Mouse (Mus musculus): Measurements from ENCODE around the gene Gm47841. TPM values are rescaled to one million over a fixed set of nuclear protein-coding genes. Genes with fewer than 3 reads are reported as not detected.

The Gm47841 gene
- total and polyA plus RNA-seq, 3 experiments, result not detected

DNA sequence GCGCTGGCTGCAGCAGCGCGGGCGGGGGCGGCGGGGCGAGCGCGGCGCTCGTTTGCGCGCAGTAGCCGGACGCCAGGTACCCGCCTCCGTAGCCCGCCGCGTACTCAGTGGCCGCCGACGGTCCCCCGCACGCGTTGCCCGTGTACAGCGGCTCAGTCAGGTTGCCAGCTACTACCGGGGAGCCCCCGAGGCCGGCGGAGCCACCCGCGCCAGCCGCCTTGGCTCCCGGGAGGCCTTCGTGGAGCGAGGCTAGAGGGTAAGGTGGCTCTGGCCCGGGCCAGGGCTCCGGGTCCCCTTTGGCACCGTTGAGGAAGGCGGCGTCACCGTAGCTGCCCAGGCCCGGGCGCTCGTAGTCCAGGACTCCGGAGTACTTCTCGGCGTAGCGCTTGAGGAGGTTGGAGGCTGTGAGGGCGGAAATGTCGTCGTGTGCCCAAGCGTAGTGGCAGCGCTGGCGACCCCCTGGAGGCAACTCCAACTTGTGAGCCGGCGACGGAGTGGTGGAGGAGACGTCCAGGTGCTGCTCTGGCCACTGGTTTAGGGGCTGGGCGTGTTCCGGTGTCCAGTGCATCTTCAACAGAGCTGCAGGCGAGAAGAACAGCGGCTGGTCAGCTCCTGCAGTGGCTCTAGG lies 6.7 kb upstream of the Gm47841 start:
- no peaks in the 10 kb centered on the region for H3K36me3 ChIP-seq (ENCODE audit: control insufficient read depth, insufficient read depth, low read length)
- TF ChIP-seq POLR2A (IDR thresholded peaks at IDR 0.05; ENCODE audit: insufficient read depth, low read depth, low read length) (no peak), EP300 (IDR thresholded peaks at IDR 0.05; ENCODE audit: insufficient read depth, low read depth, low read length) (no peak), CTCF (IDR thresholded peaks at IDR 0.05) (no peak)
- intact Hi-C loops (cut with DNase I), result no loop called here
- no peaks in the 10 kb centered on the region for H3K4me1 ChIP-seq (ENCODE audit: control insufficient read depth, insufficient read depth, low read length)
- no peak for DNase-seq
- H3K27me3 ChIP-seq (ENCODE audit: control insufficient read depth, insufficient read depth, low read length), result peaks cover 12% of the 10 kb centered on the region
- H3K4me3 ChIP-seq, result no peak overlapping the region
- WGBS, result 60% methylated on average over 65 of the region's 65 CpGs
- no peaks in the 10 kb centered on the region for H3K79me2 ChIP-seq (replicated peaks; ENCODE audit: control insufficient read depth, insufficient read depth, low read length)
- H3K9ac ChIP-seq (ENCODE audit: low read depth, low read length), result no peak overlapping the region
- H3K27ac ChIP-seq, result no peak overlapping the region

DNA sequence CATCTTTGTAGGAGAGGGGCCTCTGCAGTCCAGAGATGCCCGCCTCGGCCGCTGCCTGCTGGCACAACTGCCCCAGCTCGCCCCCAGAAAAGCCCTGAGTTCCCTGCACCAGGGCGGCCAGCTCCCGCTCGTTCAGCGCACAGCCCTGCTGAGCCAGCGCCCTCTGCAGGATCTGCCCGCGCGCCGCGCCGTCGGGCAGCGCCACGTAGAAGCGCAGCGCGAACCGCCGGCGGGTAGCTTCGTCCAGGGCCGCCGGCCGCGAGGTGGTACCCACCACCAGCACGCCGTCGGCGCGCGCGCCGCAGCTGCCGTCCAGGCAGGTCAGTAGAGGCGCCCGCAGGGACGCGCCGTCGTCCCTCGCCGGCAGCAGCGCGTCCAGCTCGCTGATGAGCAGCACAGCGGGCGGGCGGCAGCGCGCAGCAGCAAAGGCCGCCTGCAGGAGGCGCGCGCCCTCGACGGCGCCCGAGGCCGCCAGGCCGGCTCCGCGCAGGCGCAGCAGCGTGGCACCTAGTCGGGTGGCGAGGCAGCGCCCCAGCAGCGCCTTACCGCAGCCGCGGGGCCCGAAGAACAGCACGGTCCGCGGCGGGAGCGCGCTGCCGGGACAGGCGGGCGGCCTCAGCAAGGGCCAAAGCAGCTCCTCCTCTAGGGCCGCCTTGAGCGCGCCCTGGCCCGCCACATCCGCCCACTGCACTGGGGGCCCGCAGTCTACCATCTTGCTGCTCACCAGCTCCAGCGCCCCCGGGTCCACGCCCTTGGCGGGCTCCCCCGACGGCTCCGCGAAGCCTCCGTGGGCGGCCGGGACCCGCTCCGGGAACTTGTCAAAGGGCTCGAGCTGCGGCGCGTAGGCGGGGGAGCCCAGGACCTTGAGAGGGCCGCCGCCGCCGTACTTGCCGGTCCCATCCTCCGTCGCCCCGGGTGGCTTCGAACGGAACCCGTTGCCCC lies 5.6 kb upstream of the Gm47841 start:
- Histone ChIP-seq H3K9ac (ENCODE audit: low read depth, low read length) (peak overlapping the region; percentile 47), H3K4me1 (ENCODE audit: control insufficient read depth, insufficient read depth, low read length) (no peaks in the 10 kb centered on the region), H3K4me3 (peak overlapping the region; percentile 23; the same call in 1 of the 2 replicates), H3K27ac (no peak overlapping the region), H3K27me3 (ENCODE audit: control insufficient read depth, insufficient read depth, low read length) (peaks cover 12% of the 10 kb centered on the region), H3K79me2 (replicated peaks; ENCODE audit: control insufficient read depth, insufficient read depth, low read length) (no peaks in the 10 kb centered on the region), H3K36me3 (ENCODE audit: control insufficient read depth, insufficient read depth, low read length) (no peaks in the 10 kb centered on the region)
- TF ChIP-seq EP300 (IDR thresholded peaks at IDR 0.05; ENCODE audit: insufficient read depth, low read depth, low read length), result no peak
- peak; percentile 33; the same call in 1 of the 2 replicates for TF ChIP-seq CTCF (IDR thresholded peaks at IDR 0.05)
- intact Hi-C loops (cut with DNase I), result no loop called here
- peak; percentile 44 to 46 for DNase-seq
- WGBS, result 66% methylated on average over 118 of the region's 120 CpGs

DNA sequence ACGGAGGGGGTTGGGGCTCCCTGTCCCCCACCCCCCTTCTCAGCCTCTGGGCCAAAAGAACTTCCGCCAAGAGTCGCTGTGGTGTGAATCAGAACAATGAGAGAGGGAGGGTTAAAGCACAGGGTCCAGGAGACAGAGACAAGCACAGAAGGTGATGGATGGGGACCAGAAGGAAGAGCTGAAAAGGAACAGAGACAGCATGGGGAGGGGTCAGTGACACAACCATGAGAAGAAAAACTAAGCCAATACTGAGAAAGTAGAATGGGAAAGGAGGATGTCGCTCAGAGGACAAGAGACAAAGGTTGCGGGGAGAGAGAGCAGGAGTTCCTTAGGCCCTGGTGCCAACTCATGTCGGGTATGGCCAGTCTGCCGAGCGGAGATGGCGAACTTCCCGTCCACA lies 4.7 kb upstream of the Gm47841 start:
- no peaks in the 10 kb centered on the region for H3K4me1 ChIP-seq (ENCODE audit: control insufficient read depth, insufficient read depth, low read length)
- H3K36me3 ChIP-seq (ENCODE audit: control insufficient read depth, insufficient read depth, low read length), result no peaks in the 10 kb centered on the region
- H3K79me2 ChIP-seq (replicated peaks; ENCODE audit: control insufficient read depth, insufficient read depth, low read length), result no peaks in the 10 kb centered on the region
- peaks cover 16% of the 10 kb centered on the region for H3K27me3 ChIP-seq (ENCODE audit: control insufficient read depth, insufficient read depth, low read length)
- H3K9ac ChIP-seq (ENCODE audit: low read depth, low read length), result no peak overlapping the region
- DNase-seq, result no peak
- no peak overlapping the region for H3K4me3 ChIP-seq
- intact Hi-C loops (cut with DNase I), result no loop called here
- WGBS, result 85% methylated on average over 10 of the region's 10 CpGs
- H3K27ac ChIP-seq, result no peak overlapping the region
- TF ChIP-seq POLR2A (IDR thresholded peaks at IDR 0.05; ENCODE audit: insufficient read depth, low read depth, low read length) (no peak), EP300 (IDR thresholded peaks at IDR 0.05; ENCODE audit: insufficient read depth, low read depth, low read length) (no peak), CTCF (IDR thresholded peaks at IDR 0.05) (no peak)

DNA sequence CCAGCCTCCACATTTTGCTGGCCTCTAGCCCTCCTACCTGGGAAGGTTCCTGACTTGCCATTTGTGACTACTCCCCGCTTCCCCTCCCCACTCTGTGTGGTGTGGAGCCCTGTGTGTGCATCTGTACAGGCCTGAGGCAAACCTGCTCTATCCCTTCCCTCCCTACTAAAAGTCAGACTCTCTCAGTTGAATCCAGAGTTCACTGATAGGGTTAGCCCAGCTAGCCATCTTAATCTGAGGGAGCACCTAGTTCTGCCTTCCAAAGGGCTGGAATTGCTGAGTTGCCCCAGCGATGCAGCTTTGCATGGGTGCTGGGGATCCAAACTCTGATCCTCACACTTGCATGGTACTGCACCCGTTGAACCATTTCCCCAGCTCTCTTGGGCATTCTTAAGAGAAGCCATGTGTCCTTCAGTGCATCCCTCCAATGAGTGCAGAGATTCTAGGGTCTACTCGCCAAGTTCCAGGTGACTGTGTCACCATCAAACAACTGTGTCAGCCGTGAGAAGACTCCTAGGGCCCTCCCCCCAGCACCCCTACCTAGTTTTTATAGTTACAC lies 1.2 kb upstream of the Gm47841 start:
- Histone ChIP-seq H3K4me1 (ENCODE audit: control insufficient read depth, insufficient read depth, low read length) (no peaks in the 10 kb centered on the region), H3K4me3 (no peak overlapping the region), H3K9ac (ENCODE audit: low read depth, low read length) (no peak overlapping the region), H3K36me3 (ENCODE audit: control insufficient read depth, insufficient read depth, low read length) (no peaks in the 10 kb centered on the region), H3K79me2 (replicated peaks; ENCODE audit: control insufficient read depth, insufficient read depth, low read length) (no peaks in the 10 kb centered on the region), H3K27ac (no peak overlapping the region), H3K27me3 (ENCODE audit: control insufficient read depth, insufficient read depth, low read length) (peaks cover 23% of the 10 kb centered on the region)
- TF ChIP-seq EP300 (IDR thresholded peaks at IDR 0.05; ENCODE audit: insufficient read depth, low read depth, low read length) (no peak), CTCF (IDR thresholded peaks at IDR 0.05) (no peak), POLR2A (IDR thresholded peaks at IDR 0.05; ENCODE audit: insufficient read depth, low read depth, low read length) (no peak)
- WGBS, result 70% methylated on average over 5 of the region's 5 CpGs
- DNase-seq, result no peak
- intact Hi-C loops (cut with DNase I), result loop anchor here (5.0 kb wide), 1 partner anchor 59 kb away; no protein-coding TSS in a partner anchor

DNA sequence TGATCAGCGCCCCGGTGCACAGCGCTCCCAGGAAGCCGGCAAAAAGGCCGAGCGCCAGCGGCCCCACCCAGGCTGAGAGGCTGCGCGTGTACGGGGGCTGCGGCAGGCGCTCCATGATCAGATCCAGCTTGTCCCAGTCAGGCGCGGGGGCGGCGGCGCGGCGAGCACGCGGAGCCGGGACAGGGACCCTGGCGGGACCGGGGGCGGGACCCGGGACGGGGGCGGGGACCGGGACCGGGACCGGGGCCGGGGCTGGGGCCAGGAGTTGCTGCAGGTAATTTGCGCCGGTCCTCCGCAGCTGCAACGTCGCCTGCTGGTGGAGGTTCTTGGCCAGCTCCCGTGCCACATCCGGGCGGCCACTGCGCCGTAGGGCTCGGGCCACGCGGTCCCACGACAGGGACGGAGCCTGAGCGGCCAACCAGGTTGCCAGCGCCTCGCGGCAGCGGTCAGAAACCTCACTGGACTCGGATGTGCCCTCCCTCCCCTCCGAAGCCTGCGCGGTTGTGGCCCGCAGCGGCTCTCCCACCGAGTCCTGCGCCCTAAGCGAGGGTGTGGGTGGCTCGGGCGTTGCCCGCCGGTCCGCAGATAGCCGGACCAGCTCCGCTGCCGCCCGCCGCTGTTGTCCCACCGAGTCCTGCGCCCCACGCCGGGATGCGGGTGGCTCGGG lies 537 bp downstream of the Gm47841 start:
- TF ChIP-seq POLR2A (IDR thresholded peaks at IDR 0.05; ENCODE audit: insufficient read depth, low read depth, low read length), result no peak
- TF ChIP-seq CTCF (IDR thresholded peaks at IDR 0.05), result peak; percentile 24
- peak overlapping the region; percentile 58 for H3K4me3 ChIP-seq
- peaks cover 13% of the 10 kb centered on the region for H3K27me3 ChIP-seq (ENCODE audit: control insufficient read depth, insufficient read depth, low read length)
- intact Hi-C loops (cut with DNase I), result loop anchor here (5.0 kb wide), 1 partner anchor 61 kb away; no protein-coding TSS in a partner anchor
- H3K79me2 ChIP-seq (replicated peaks; ENCODE audit: control insufficient read depth, insufficient read depth, low read length), result no peaks in the 10 kb centered on the region
- peak; percentile 62 to 65 for DNase-seq
- peak overlapping the region; percentile 57 for H3K9ac ChIP-seq (ENCODE audit: low read depth, low read length)
- under 1% methylated on average over 65 of the region's 77 CpGs for WGBS
- peak overlapping the region; percentile 19 for H3K27ac ChIP-seq
- H3K36me3 ChIP-seq (ENCODE audit: control insufficient read depth, insufficient read depth, low read length), result no peaks in the 10 kb centered on the region
- no peaks in the 10 kb centered on the region for H3K4me1 ChIP-seq (ENCODE audit: control insufficient read depth, insufficient read depth, low read length)

Data from heart, adult 2 months (tissue).